Mouse (Mus musculus): ENCODE data around the gene Map2. TPM values are rescaled to one million over a fixed set of nuclear protein-coding genes. Genes with fewer than 3 reads are reported as not detected.

Map2 gene
- polyA plus RNA-seq, 1 experiment from 2014 or later: 228 TPM

- DNase-seq (ENCODE audit: low spot score) (no peak), ATAC-seq (ENCODE audit: low FRiP score) (0 out of 2 replicates have a peak, but pooled peaks have one; percentile 34)
- Histone ChIP-seq H3K4me2 (replicated peaks; ENCODE audit: low read depth, low read length) (no peak overlapping the region), H3K27me3 (ENCODE audit: control insufficient read depth, insufficient read depth, low read length) (no peaks in the 10 kb centered on the region), H3K9ac (ENCODE audit: low read depth, low read length) (no peak overlapping the region), H3K4me1 (replicated peaks; ENCODE audit: control insufficient read depth, insufficient read depth, low read length) (no peaks in the 10 kb centered on the region), H3K9me3 (ENCODE audit: control insufficient read depth, low read length) (no peaks in the 10 kb centered on the region), H3K36me3 (ENCODE audit: control insufficient read depth, insufficient read depth, low read length) (no peaks in the 10 kb centered on the region), H3K27ac (ENCODE audit: low read depth, low read length) (no peak overlapping the region), H3K4me3 (ENCODE audit: low read depth, low read length) (no peak overlapping the region)
- WGBS: 74% methylated on average over 3 of the region's 3 CpGs
These were observed 88.1 kb downstream of the Map2 start for GRCm38 (mm10) chr1:66263220-66263619.

- DNase-seq (ENCODE audit: low spot score): peak; percentile 38
- 32% methylated on average over 4 of the region's 4 CpGs for WGBS
- H3K27me3 ChIP-seq (ENCODE audit: control insufficient read depth, insufficient read depth, low read length): no peaks in the 10 kb centered on the region
These were observed 91.3 kb downstream of the Map2 start for GRCm38 (mm10) chr1:66266231-66266924.

DNA sequence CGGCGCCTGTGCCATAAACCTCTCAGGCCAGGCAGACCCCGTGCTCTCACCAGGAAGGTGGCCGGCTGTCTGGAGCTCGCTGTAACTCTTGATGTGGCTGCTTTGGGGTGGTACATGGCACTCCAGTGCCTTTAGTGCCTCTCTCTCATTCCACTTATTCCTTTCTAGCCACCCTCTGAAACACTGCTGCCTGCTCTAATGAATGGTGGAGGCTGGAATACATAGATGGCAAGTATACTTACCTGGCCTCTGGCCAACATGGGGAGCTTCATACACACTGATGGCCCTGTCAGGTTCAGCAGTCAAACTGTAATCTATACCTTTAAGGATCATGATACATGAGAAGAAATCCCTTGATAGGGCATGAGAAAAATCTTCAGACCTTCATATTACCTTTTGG, 102.6 kb downstream of the Map2 start:
- no peaks in the 10 kb centered on the region for H3K9me3 ChIP-seq (ENCODE audit: control insufficient read depth, low read length)
- DNase-seq (ENCODE audit: low spot score) (no peak), ATAC-seq (ENCODE audit: low FRiP score) (no peak)
- no peak overlapping the region for H3K9ac ChIP-seq (ENCODE audit: low read depth, low read length)
- H3K27ac ChIP-seq (ENCODE audit: low read depth, low read length): no peak overlapping the region
- no peaks in the 10 kb centered on the region for H3K27me3 ChIP-seq (ENCODE audit: control insufficient read depth, insufficient read depth, low read length)
- no peak overlapping the region for H3K4me2 ChIP-seq (replicated peaks; ENCODE audit: low read depth, low read length)
- no peaks in the 10 kb centered on the region for H3K4me1 ChIP-seq (replicated peaks; ENCODE audit: control insufficient read depth, insufficient read depth, low read length)
- H3K36me3 ChIP-seq (ENCODE audit: control insufficient read depth, insufficient read depth, low read length): no peaks in the 10 kb centered on the region
- 92% methylated on average over 2 of the region's 5 CpGs for WGBS
- H3K4me3 ChIP-seq (ENCODE audit: low read depth, low read length): no peak overlapping the region

More at GRCm38 (mm10) chr1:66266231-66266924, 91.3 kb downstream of the Map2 start:
- Histone ChIP-seq H3K9ac (ENCODE audit: low read depth, low read length) (no peak overlapping the region), H3K9me3 (ENCODE audit: control insufficient read depth, low read length) (no peaks in the 10 kb centered on the region), H3K4me2 (replicated peaks; ENCODE audit: low read depth, low read length) (no peak overlapping the region), H3K4me1 (replicated peaks; ENCODE audit: control insufficient read depth, insufficient read depth, low read length) (no peaks in the 10 kb centered on the region), H3K4me3 (ENCODE audit: low read depth, low read length) (no peak overlapping the region), H3K27ac (ENCODE audit: low read depth, low read length) (no peak overlapping the region; the same call in 1 of the 2 replicates), H3K36me3 (ENCODE audit: control insufficient read depth, insufficient read depth, low read length) (no peaks in the 10 kb centered on the region)
- peak; percentile 87 for ATAC-seq (ENCODE audit: low FRiP score)

GRCm38 (mm10) chr1:66279222-66280009, 104.3 kb downstream of the Map2 start:
- no peaks in the 10 kb centered on the region for H3K36me3 ChIP-seq (ENCODE audit: control insufficient read depth, insufficient read depth, low read length)
- H3K4me3 ChIP-seq (ENCODE audit: low read depth, low read length): no peak overlapping the region
- H3K4me1 ChIP-seq (replicated peaks; ENCODE audit: control insufficient read depth, insufficient read depth, low read length): no peaks in the 10 kb centered on the region
- WGBS: 83% methylated on average over 4 of the region's 4 CpGs
- ATAC-seq (ENCODE audit: low FRiP score) (no peak), DNase-seq (ENCODE audit: low spot score) (no peak)
- H3K4me2 ChIP-seq (replicated peaks; ENCODE audit: low read depth, low read length): no peak overlapping the region
- no peaks in the 10 kb centered on the region for H3K27me3 ChIP-seq (ENCODE audit: control insufficient read depth, insufficient read depth, low read length)
- H3K27ac ChIP-seq (ENCODE audit: low read depth, low read length): no peak overlapping the region
- no peak overlapping the region for H3K9ac ChIP-seq (ENCODE audit: low read depth, low read length)
- H3K9me3 ChIP-seq (ENCODE audit: control insufficient read depth, low read length): no peaks in the 10 kb centered on the region

DNA sequence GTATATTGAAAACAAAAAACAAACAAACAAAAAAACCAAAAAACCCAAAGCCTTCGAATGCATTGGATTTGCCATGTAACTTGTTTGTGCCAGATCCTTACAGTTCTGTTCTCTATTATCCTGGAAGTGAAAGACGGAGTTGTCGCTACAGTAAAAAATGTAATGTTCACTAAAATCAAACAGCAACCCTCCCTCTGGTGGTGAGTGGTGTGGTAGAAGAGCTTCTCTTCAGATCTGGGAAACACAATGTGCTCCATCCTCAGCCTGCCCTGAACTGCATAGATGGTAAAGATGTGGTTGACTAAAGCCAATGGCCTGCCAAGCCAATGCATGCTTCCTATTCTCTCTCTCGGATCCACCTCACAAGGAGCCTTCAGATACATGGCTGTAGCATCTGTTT, 105.1 kb downstream of the Map2 start:
- ATAC-seq (ENCODE audit: low FRiP score): no peak
- DNase-seq (ENCODE audit: low spot score): no peak
- WGBS: 86% methylated on average over 4 of the region's 4 CpGs
- Histone ChIP-seq H3K27me3 (ENCODE audit: control insufficient read depth, insufficient read depth, low read length) (no peaks in the 10 kb centered on the region), H3K9me3 (ENCODE audit: control insufficient read depth, low read length) (no peaks in the 10 kb centered on the region), H3K27ac (ENCODE audit: low read depth, low read length) (no peak overlapping the region), H3K9ac (ENCODE audit: low read depth, low read length) (no peak overlapping the region), H3K4me3 (ENCODE audit: low read depth, low read length) (no peak overlapping the region), H3K4me1 (replicated peaks; ENCODE audit: control insufficient read depth, insufficient read depth, low read length) (no peaks in the 10 kb centered on the region), H3K4me2 (replicated peaks; ENCODE audit: low read depth, low read length) (no peak overlapping the region), H3K36me3 (ENCODE audit: control insufficient read depth, insufficient read depth, low read length) (no peaks in the 10 kb centered on the region)

- Histone ChIP-seq H3K4me1 (replicated peaks; ENCODE audit: control insufficient read depth, insufficient read depth, low read length) (no peaks in the 10 kb centered on the region), H3K4me2 (replicated peaks; ENCODE audit: low read depth, low read length) (no peak overlapping the region), H3K27ac (ENCODE audit: low read depth, low read length) (no peak overlapping the region), H3K9me3 (ENCODE audit: control insufficient read depth, low read length) (no peaks in the 10 kb centered on the region), H3K9ac (ENCODE audit: low read depth, low read length) (no peak overlapping the region), H3K27me3 (ENCODE audit: control insufficient read depth, insufficient read depth, low read length) (no peaks in the 10 kb centered on the region), H3K36me3 (ENCODE audit: control insufficient read depth, insufficient read depth, low read length) (no peaks in the 10 kb centered on the region), H3K4me3 (ENCODE audit: low read depth, low read length) (no peak overlapping the region)
- ATAC-seq (ENCODE audit: low FRiP score): peak; percentile 68
- no peak for DNase-seq (ENCODE audit: low spot score)
- 59% methylated on average over 3 of the region's 3 CpGs for WGBS
These were observed 107.4 kb downstream of the Map2 start for GRCm38 (mm10) chr1:66282447-66282846.

DNA sequence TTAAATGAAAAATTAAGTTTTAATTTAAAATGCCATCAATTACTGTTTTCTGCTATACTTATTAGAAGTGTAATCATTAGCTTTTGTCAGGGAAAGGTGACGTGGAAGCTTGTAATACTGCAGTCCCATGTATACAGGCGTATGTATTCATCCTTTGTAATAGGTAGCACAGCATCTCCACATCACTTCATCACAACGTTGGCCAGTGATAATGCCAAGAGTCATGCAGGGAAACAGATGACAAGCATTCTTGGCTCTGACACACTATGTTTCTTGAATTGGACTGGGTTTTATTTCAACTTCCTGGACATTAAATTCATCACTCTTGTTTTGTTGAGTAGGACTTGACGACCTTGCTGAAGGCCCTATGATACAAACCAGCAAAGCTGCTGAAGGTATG, 113.9 kb downstream of the Map2 start:
- 84% methylated on average over 4 of the region's 4 CpGs for WGBS
- Histone ChIP-seq H3K27me3 (ENCODE audit: control insufficient read depth, insufficient read depth, low read length) (no peaks in the 10 kb centered on the region), H3K4me1 (replicated peaks; ENCODE audit: control insufficient read depth, insufficient read depth, low read length) (no peaks in the 10 kb centered on the region), H3K27ac (ENCODE audit: low read depth, low read length) (no peak overlapping the region), H3K4me3 (ENCODE audit: low read depth, low read length) (no peak overlapping the region), H3K9me3 (ENCODE audit: control insufficient read depth, low read length) (no peaks in the 10 kb centered on the region), H3K9ac (ENCODE audit: low read depth, low read length) (no peak overlapping the region), H3K36me3 (ENCODE audit: control insufficient read depth, insufficient read depth, low read length) (no peaks in the 10 kb centered on the region), H3K4me2 (replicated peaks; ENCODE audit: low read depth, low read length) (no peak overlapping the region)
- DNase-seq (ENCODE audit: low spot score) (no peak), ATAC-seq (ENCODE audit: low FRiP score) (no peak)

DNA sequence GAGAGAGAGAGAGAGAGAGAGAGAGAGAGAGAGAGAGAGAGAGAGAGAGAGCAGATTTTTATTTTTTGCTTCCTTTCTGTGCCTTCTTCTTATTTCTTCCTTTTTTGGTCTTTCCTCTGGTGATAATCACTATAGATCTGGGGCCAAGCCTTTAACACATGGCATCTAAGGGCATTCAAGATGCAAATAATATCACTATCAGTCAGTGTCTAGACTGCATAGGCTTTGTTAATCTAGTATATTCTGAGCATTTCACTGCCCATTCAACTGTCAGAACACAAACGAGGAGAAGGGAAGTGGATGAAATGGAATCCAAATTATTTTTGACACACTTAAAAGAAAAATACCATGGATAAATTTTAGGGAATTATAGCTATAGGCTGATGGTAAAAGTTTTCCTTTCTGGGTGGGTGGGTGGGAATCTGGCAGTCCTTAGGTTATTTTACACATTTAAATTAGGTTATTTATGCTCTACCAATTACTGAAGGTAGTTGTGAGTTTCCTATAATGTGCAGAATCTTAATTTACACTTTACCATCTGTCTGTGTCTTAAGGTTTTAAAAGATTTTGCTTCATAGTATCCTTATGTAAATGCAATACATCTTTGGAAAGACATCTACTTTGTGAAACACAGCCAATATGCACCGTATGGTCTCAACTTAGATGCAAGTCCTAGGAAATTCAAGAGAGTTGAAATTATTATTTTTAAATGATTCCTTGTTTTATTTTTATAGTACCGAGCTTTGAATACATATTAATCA, 117.2 kb downstream of the Map2 start:
- no peak for DNase-seq (ENCODE audit: low spot score)

More for the DNA sequence above, 117.2 kb downstream of the Map2 start:
- H3K4me3 ChIP-seq (ENCODE audit: low read depth, low read length): no peak overlapping the region
- no peaks in the 10 kb centered on the region for H3K27me3 ChIP-seq (ENCODE audit: control insufficient read depth, insufficient read depth, low read length)
- no peaks in the 10 kb centered on the region for H3K9me3 ChIP-seq (ENCODE audit: control insufficient read depth, low read length)
- H3K36me3 ChIP-seq (ENCODE audit: control insufficient read depth, insufficient read depth, low read length): no peaks in the 10 kb centered on the region
- no peak overlapping the region for H3K4me2 ChIP-seq (replicated peaks; ENCODE audit: low read depth, low read length)
- no peak for ATAC-seq (ENCODE audit: low FRiP score)
- H3K9ac ChIP-seq (ENCODE audit: low read depth, low read length): no peak overlapping the region
- H3K27ac ChIP-seq (ENCODE audit: low read depth, low read length): no peak overlapping the region
- WGBS: 79% methylated on average over 3 of the region's 3 CpGs
- H3K4me1 ChIP-seq (replicated peaks; ENCODE audit: control insufficient read depth, insufficient read depth, low read length): no peaks in the 10 kb centered on the region
